Mouse (Mus musculus) neural tube, embryonic 11.5 days (tissue): ENCODE data around the gene Eya4. TPM values are rescaled to one million over a fixed set of nuclear protein-coding genes. Genes with fewer than 3 reads are reported as not detected.

ENCODE experiments used
- ATAC-seq: fragments of 200-750 bp; cut with Nextera tagmentation; 2 replicates; pipeline ENCODE4 v1.8.0; 2017; ENCODE audit warnings: moderate number of reproducible peaks, mild to moderate bottlenecking, moderate TSS enrichment, moderate library complexity; ENCODE audit not compliant: insufficient read depth, low FRiP score, low TSS enrichment
- DNase-seq: peaks from one replicate; pipeline ENCODE4 v3.0.0-alpha.2; 2015; ENCODE audit warnings: low spot score
- H3K27ac ChIP-seq: fragments of 300-500 bp; sonication (generic); 2 replicates; pipeline ENCODE4 v1.5.1; 2014; ENCODE audit warnings: low read depth, mild to moderate bottlenecking, low read length
- H3K27me3 ChIP-seq: fragments of 300-500 bp; sonication (generic); 2 replicates; pipeline ENCODE4 v1.6.1; 2014; ENCODE audit warnings: mild to moderate bottlenecking, low read length, mixed read lengths; ENCODE audit not compliant: control insufficient read depth, insufficient read depth
- H3K36me3 ChIP-seq: fragments of 300-500 bp; sonication (generic); 2 replicates; pipeline ENCODE4 v1.6.1; 2014; ENCODE audit warnings: mild to moderate bottlenecking, low read length, moderate library complexity, mixed read lengths; ENCODE audit not compliant: control insufficient read depth, insufficient read depth
- H3K4me1 ChIP-seq: fragments of 300-500 bp; sonication (generic); 2 replicates; pipeline ENCODE4 v1.6.1; 2014; ENCODE audit warnings: low read length, mixed read lengths; ENCODE audit not compliant: control insufficient read depth, insufficient read depth
- H3K4me2 ChIP-seq: fragments of 300-500 bp; sonication (generic); 2 replicates; pipeline ENCODE4 v1.6.1; 2014; ENCODE audit warnings: low read depth, mild to moderate bottlenecking, moderate library complexity
- H3K4me3 ChIP-seq: fragments of 300-500 bp; sonication (generic); 2 replicates; pipeline ENCODE4 v1.5.1; 2014; ENCODE audit warnings: low read depth, low read length
- H3K9ac ChIP-seq: fragments of 300-500 bp; sonication (generic); 2 replicates; pipeline ENCODE4 v1.6.1; 2014; ENCODE audit warnings: mild to moderate bottlenecking, low read length
- H3K9me3 ChIP-seq: fragments of 300-500 bp; sonication (generic); 2 replicates; pipeline ENCODE4 v1.6.1; 2016; ENCODE audit warnings: low read length; ENCODE audit not compliant: control insufficient read depth
- WGBS: fragments of 180-500 bp; shearing (Covaris S2); extraction: QIAGEN DNeasy Blood & Tissue Kit; methylation state at CpG from one replicate; pipeline ENCODE4 v1.1.7; 2014; 5-methylcytosine and 5-hydroxymethylcytosine counted together
- polyA plus RNA-seq: library from polyadenylated mRNA; unstranded; fragments of >200 nt; fragmentation: Nextera tagmentation; extraction: Ambion mirVana; gene quantifications from 2 replicates; pipeline ENCODE4 v1.2.1, GENCODE M21; 2014

The Eya4 gene
- polyA plus RNA-seq, 1 experiment from 2014 or later = 5.0 TPM

- Histone ChIP-seq H3K9me3 (no peaks in the 10 kb centered on the region), H3K27me3 (no peaks in the 10 kb centered on the region), H3K4me3 (no peak overlapping the region), H3K9ac (no peak overlapping the region), H3K27ac (no peak overlapping the region), H3K36me3 (no peaks in the 10 kb centered on the region), H3K4me1 (no peaks in the 10 kb centered on the region), H3K4me2 (no peak overlapping the region)
- 75% methylated on average over 18 of the region's 18 CpGs for WGBS
- ATAC-seq (no peak), DNase-seq (no peak)
Measured at GRCm38 (mm10) chr10:23156866-23157625, 193.5 kb downstream of the Eya4 start.

- no peaks in the 10 kb centered on the region for H3K9me3 ChIP-seq
- H3K4me2 ChIP-seq = no peak overlapping the region
- ATAC-seq (no peak), DNase-seq (no peak)
- no peaks in the 10 kb centered on the region for H3K36me3 ChIP-seq
- H3K4me1 ChIP-seq = no peaks in the 10 kb centered on the region
- no peaks in the 10 kb centered on the region for H3K27me3 ChIP-seq
- H3K4me3 ChIP-seq = no peak overlapping the region
- H3K9ac ChIP-seq = no peak overlapping the region
- no peak overlapping the region for H3K27ac ChIP-seq
- 88% methylated on average over 3 of the region's 3 CpGs for WGBS
Measured at GRCm38 (mm10) chr10:23150401-23150800, 200.2 kb downstream of the Eya4 start.

GRCm38 (mm10) chr10:23144616-23145015 is 206.0 kb downstream of the Eya4 start:
- no peaks in the 10 kb centered on the region for H3K9me3 ChIP-seq
- DNase-seq = no peak
- H3K4me1 ChIP-seq = no peaks in the 10 kb centered on the region
- no peak overlapping the region for H3K9ac ChIP-seq
- H3K27ac ChIP-seq = no peak overlapping the region
- H3K36me3 ChIP-seq = no peaks in the 10 kb centered on the region
- no peak overlapping the region for H3K4me3 ChIP-seq
- ATAC-seq = no peak
- H3K4me2 ChIP-seq = no peak overlapping the region
- no peaks in the 10 kb centered on the region for H3K27me3 ChIP-seq
- 92% methylated on average over 2 of the region's 2 CpGs for WGBS

- Histone ChIP-seq H3K27ac (no peak overlapping the region), H3K36me3 (no peaks in the 10 kb centered on the region), H3K4me1 (no peaks in the 10 kb centered on the region), H3K4me2 (no peak overlapping the region), H3K9ac (no peak overlapping the region), H3K9me3 (no peaks in the 10 kb centered on the region), H3K27me3 (no peaks in the 10 kb centered on the region), H3K4me3 (no peak overlapping the region)
- ATAC-seq (no peak), DNase-seq (no peak)
- WGBS = 60% methylated on average over 1 of the region's 1 CpGs
Measured at GRCm38 (mm10) chr10:23127947-23128346, 222.6 kb downstream of the Eya4 start.

- H3K27ac ChIP-seq = no peak overlapping the region
- no peaks in the 10 kb centered on the region for H3K4me1 ChIP-seq
- WGBS = 78% methylated on average over 1 of the region's 1 CpGs
- DNase-seq = no peak
- no peak for ATAC-seq
- no peak overlapping the region for H3K4me3 ChIP-seq
- H3K9ac ChIP-seq = no peak overlapping the region
- H3K4me2 ChIP-seq = no peak overlapping the region
- no peaks in the 10 kb centered on the region for H3K27me3 ChIP-seq
- no peaks in the 10 kb centered on the region for H3K36me3 ChIP-seq
- no peaks in the 10 kb centered on the region for H3K9me3 ChIP-seq
Measured at GRCm38 (mm10) chr10:23127151-23127550, 223.4 kb downstream of the Eya4 start.

- no peak overlapping the region for H3K4me3 ChIP-seq
- no peaks in the 10 kb centered on the region for H3K27me3 ChIP-seq
- DNase-seq (no peak), ATAC-seq (no peak)
- H3K36me3 ChIP-seq = no peaks in the 10 kb centered on the region
- no peaks in the 10 kb centered on the region for H3K9me3 ChIP-seq
- no peak overlapping the region for H3K27ac ChIP-seq
- H3K4me1 ChIP-seq = no peaks in the 10 kb centered on the region
- no peak overlapping the region for H3K4me2 ChIP-seq
- 60% methylated on average over 5 of the region's 5 CpGs for WGBS
- H3K9ac ChIP-seq = no peak overlapping the region
Measured at GRCm38 (mm10) chr10:23126529-23126928, 224.1 kb downstream of the Eya4 start.

- H3K4me2 ChIP-seq = no peak overlapping the region
- no peaks in the 10 kb centered on the region for H3K4me1 ChIP-seq
- no peaks in the 10 kb centered on the region for H3K27me3 ChIP-seq
- H3K9me3 ChIP-seq = no peaks in the 10 kb centered on the region
- H3K4me3 ChIP-seq = no peak overlapping the region
- H3K9ac ChIP-seq = no peak overlapping the region
- ATAC-seq (no peak), DNase-seq (no peak)
- H3K36me3 ChIP-seq = no peaks in the 10 kb centered on the region
- 73% methylated on average over 2 of the region's 2 CpGs for WGBS
- H3K27ac ChIP-seq = no peak overlapping the region
Measured at GRCm38 (mm10) chr10:23120437-23120836, 230.1 kb downstream of the Eya4 start.

GRCm38 (mm10) chr10:23116786-23117410 is 233.7 kb downstream of the Eya4 start:
- Histone ChIP-seq H3K9ac (no peak overlapping the region), H3K27ac (no peak overlapping the region), H3K4me3 (no peak overlapping the region), H3K27me3 (no peaks in the 10 kb centered on the region), H3K4me1 (no peaks in the 10 kb centered on the region), H3K4me2 (no peak overlapping the region), H3K9me3 (no peaks in the 10 kb centered on the region), H3K36me3 (no peaks in the 10 kb centered on the region)
- DNase-seq = peak; percentile 77
- 47% methylated on average over 10 of the region's 10 CpGs for WGBS
- ATAC-seq = peak; percentile 71; the same call in 1 of the 2 replicates

GRCm38 (mm10) chr10:23116063-23116462 is 234.5 kb downstream of the Eya4 start:
- no peaks in the 10 kb centered on the region for H3K4me1 ChIP-seq
- ATAC-seq = no peak
- no peak overlapping the region for H3K4me2 ChIP-seq
- no peaks in the 10 kb centered on the region for H3K36me3 ChIP-seq
- no peak overlapping the region for H3K4me3 ChIP-seq
- no peak overlapping the region for H3K27ac ChIP-seq
- H3K27me3 ChIP-seq = no peaks in the 10 kb centered on the region
- no peaks in the 10 kb centered on the region for H3K9me3 ChIP-seq
- no peak for DNase-seq
- no peak overlapping the region for H3K9ac ChIP-seq
- WGBS = 89% methylated on average over 8 of the region's 8 CpGs
